Mouse (Mus musculus) kidney, postnatal 14 days (tissue): Measurements from ENCODE around the gene Klhl5.
A peak's percentile ranks its signal among the peaks of the same experiment; 100 is the strongest.

Experiments used
- DNase-seq: peaks from one replicate; pipeline ENCODE4 v3.0.0; 2022; ENCODE audit warnings: mixed read lengths

The Klhl5 gene

GRCm38 (mm10) chr5:65149706-65150105 lies 42.4 kb downstream of the Klhl5 start:
- no peak for DNase-seq

GRCm38 (mm10) chr5:65150376-65150955 lies 43.1 kb downstream of the Klhl5 start:
- DNase-seq: no peak

GRCm38 (mm10) chr5:65151276-65151675 lies 43.9 kb downstream of the Klhl5 start:
- DNase-seq: no peak

- DNase-seq: no peak
These were observed 44.4 kb downstream of the Klhl5 start for GRCm38 (mm10) chr5:65151767-65152166.

- DNase-seq: no peak
These were observed 46.9 kb downstream of the Klhl5 start for GRCm38 (mm10) chr5:65154287-65154686.

GRCm38 (mm10) chr5:65156853-65157252 lies 49.5 kb downstream of the Klhl5 start:
- DNase-seq: peak; percentile 41

GRCm38 (mm10) chr5:65157412-65158381 lies 50.4 kb downstream of the Klhl5 start:
- peak; percentile 88 for DNase-seq

GRCm38 (mm10) chr5:65158696-65159305 lies 51.5 kb downstream of the Klhl5 start:
- no peak for DNase-seq

- no peak for DNase-seq
These were observed 55.7 kb downstream of the Klhl5 start for GRCm38 (mm10) chr5:65163001-65163400.

- DNase-seq: no peak
These were observed 56.3 kb downstream of the Klhl5 start for GRCm38 (mm10) chr5:65163489-65164092.

- no peak for DNase-seq
These were observed 62.9 kb downstream of the Klhl5 start for GRCm38 (mm10) chr5:65170206-65170605.

GRCm38 (mm10) chr5:65175035-65175917 lies 67.9 kb downstream of the Klhl5 start:
- DNase-seq: no peak

- DNase-seq: no peak
These were observed 68.7 kb downstream of the Klhl5 start for GRCm38 (mm10) chr5:65175918-65176484.

GRCm38 (mm10) chr5:65177026-65177514 lies 69.7 kb downstream of the Klhl5 start:
- DNase-seq: peak; percentile 85

GRCm38 (mm10) chr5:65178477-65178876 lies 71.1 kb downstream of the Klhl5 start:
- no peak for DNase-seq

- DNase-seq: no peak
These were observed 73.9 kb downstream of the Klhl5 start for GRCm38 (mm10) chr5:65181160-65181793.

GRCm38 (mm10) chr5:65181794-65182169 lies 74.4 kb downstream of the Klhl5 start:
- no peak for DNase-seq

- DNase-seq: no peak
These were observed 74.9 kb downstream of the Klhl5 start for GRCm38 (mm10) chr5:65182268-65182667.

GRCm38 (mm10) chr5:65191601-65192000 lies 84.3 kb downstream of the Klhl5 start:
- DNase-seq: no peak

GRCm38 (mm10) chr5:65194441-65194840 lies 87.1 kb downstream of the Klhl5 start:
- DNase-seq: no peak
